Mouse (Mus musculus) thymus, adult 2 months (tissue): ENCODE measurements around the gene Ddx39b.

Source experiments
- CTCF ChIP-seq: fragments of 200-500 bp; IDR thresholded peaks from 2 replicates; pipeline ENCODE4 v1.5.1; 2012; ENCODE audit warnings: mild to moderate bottlenecking, control low read depth, low read length, moderate library complexity, borderline replicate concordance; ENCODE audit not compliant: control insufficient read depth, poor library complexity, insufficient read depth; ENCODE audit errors: extremely low read depth
- POLR2A ChIP-seq: fragments of 200-500 bp; IDR thresholded peaks from 2 replicates; pipeline ENCODE4 v1.6.1; 2012; ENCODE audit warnings: mild to moderate bottlenecking, low read length, control low read depth, moderate library complexity; ENCODE audit not compliant: control insufficient read depth, poor library complexity, insufficient read depth; ENCODE audit errors: extremely low read depth

- TF ChIP-seq CTCF, result no peak
- peak; percentile 88 for TF ChIP-seq POLR2A
Measured at GRCm38 (mm10) chr17:35193881-35194843, 47.4 kb upstream of the Ddx39b start, which contains the start of gene Ltb.
